Mouse (Mus musculus): ENCODE measurements around the gene Ppm1b. TPM values are rescaled to one million over a fixed set of nuclear protein-coding genes. Genes with fewer than 3 reads are reported as not detected.
A peak's percentile ranks its signal among the peaks of the same experiment; 100 is the strongest.

Ppm1b gene
- total RNA-seq, 1 experiment: 75.9 TPM

GRCm38 (mm10) chr17:84962046-84962445 lies 5.5 kb downstream of the Ppm1b start:
- DNase-seq (ENCODE audit: low read depth, low spot score): no peak
- no peak overlapping the region for H3K27ac ChIP-seq (ENCODE audit: insufficient read depth, low read depth, low read length, poor library complexity, severe bottlenecking)
- H3K36me3 ChIP-seq (ENCODE audit: control insufficient read depth, insufficient read depth, low read length, poor library complexity, severe bottlenecking): peaks cover 8% of the 10 kb centered on the region
- in situ Hi-C loops (cut with MboI; ENCODE audit: low sequenced_read_pairs in 2 of 2, unreplicated experiment in 2 of 2): no loop called here
- TF ChIP-seq CHD2 (IDR thresholded peaks at IDR 0.05; ENCODE audit: low read depth, low read length) (no peak), MAFK (IDR thresholded peaks at IDR 0.05; ENCODE audit: insufficient read depth, low read depth, low read length) (no peak), HCFC1 (IDR thresholded peaks at IDR 0.05; ENCODE audit: borderline replicate concordance, insufficient read depth, low read length) (no peak), ZC3H11A (IDR thresholded peaks at IDR 0.05; ENCODE audit: borderline replicate concordance, low read depth, low read length) (no peak), ZNF384 (IDR thresholded peaks at IDR 0.05; ENCODE audit: low read depth, low read length) (no peak)
- no peak overlapping the region for H3K4me3 ChIP-seq (ENCODE audit: insufficient read depth in 1 of 2, low read depth in 1 of 2, low read length in 2 of 2, poor library complexity in 1 of 2, severe bottlenecking in 1 of 2)
- no peak overlapping the region for H3K9ac ChIP-seq (ENCODE audit: insufficient read depth, low read depth, low read length, poor library complexity, severe bottlenecking)
- peaks cover 4% of the 10 kb centered on the region for H3K9me3 ChIP-seq (ENCODE audit: control insufficient read depth, insufficient read depth, low read depth, low read length)
- no peaks in the 10 kb centered on the region; a peak in 1 of 4 replicates for H3K4me1 ChIP-seq (ENCODE audit: control insufficient read depth in 2 of 2, insufficient read depth in 2 of 2, low read length in 2 of 2, poor library complexity in 1 of 2)

GRCm38 (mm10) chr17:84963651-84964050 lies 7.1 kb downstream of the Ppm1b start:
- TF ChIP-seq HCFC1 (IDR thresholded peaks at IDR 0.05; ENCODE audit: borderline replicate concordance, insufficient read depth, low read length) (no peak), CHD2 (IDR thresholded peaks at IDR 0.05; ENCODE audit: low read depth, low read length) (no peak), ZC3H11A (IDR thresholded peaks at IDR 0.05; ENCODE audit: borderline replicate concordance, low read depth, low read length) (no peak), MAFK (IDR thresholded peaks at IDR 0.05; ENCODE audit: insufficient read depth, low read depth, low read length) (no peak), ZNF384 (IDR thresholded peaks at IDR 0.05; ENCODE audit: low read depth, low read length) (0 out of 2 replicates have a peak, but pooled peaks have one; percentile 11)
- no peak for DNase-seq (ENCODE audit: low read depth, low spot score)
- no peak overlapping the region for H3K27ac ChIP-seq (ENCODE audit: insufficient read depth, low read depth, low read length, poor library complexity, severe bottlenecking)
- no peaks in the 10 kb centered on the region; a peak in 1 of 4 replicates for H3K4me1 ChIP-seq (ENCODE audit: control insufficient read depth in 2 of 2, insufficient read depth in 2 of 2, low read length in 2 of 2, poor library complexity in 1 of 2)
- peaks cover 4% of the 10 kb centered on the region for H3K9me3 ChIP-seq (ENCODE audit: control insufficient read depth, insufficient read depth, low read depth, low read length)
- in situ Hi-C loops (cut with MboI; ENCODE audit: low sequenced_read_pairs in 2 of 2, unreplicated experiment in 2 of 2): no loop called here
- peaks cover 12% of the 10 kb centered on the region for H3K36me3 ChIP-seq (ENCODE audit: control insufficient read depth, insufficient read depth, low read length, poor library complexity, severe bottlenecking)
- H3K4me3 ChIP-seq (ENCODE audit: insufficient read depth in 1 of 2, low read depth in 1 of 2, low read length in 2 of 2, poor library complexity in 1 of 2, severe bottlenecking in 1 of 2): no peak overlapping the region
- no peak overlapping the region for H3K9ac ChIP-seq (ENCODE audit: insufficient read depth, low read depth, low read length, poor library complexity, severe bottlenecking)

- in situ Hi-C loops (cut with MboI; ENCODE audit: low sequenced_read_pairs in 2 of 2, unreplicated experiment in 2 of 2): no loop called here
- no peaks in the 10 kb centered on the region for H3K4me1 ChIP-seq (ENCODE audit: control insufficient read depth in 2 of 2, insufficient read depth in 2 of 2, low read length in 2 of 2, poor library complexity in 1 of 2)
- peaks cover 20% of the 10 kb centered on the region for H3K36me3 ChIP-seq (ENCODE audit: control insufficient read depth, insufficient read depth, low read length, poor library complexity, severe bottlenecking)
- no peak overlapping the region for H3K9ac ChIP-seq (ENCODE audit: insufficient read depth, low read depth, low read length, poor library complexity, severe bottlenecking)
- H3K9me3 ChIP-seq (ENCODE audit: control insufficient read depth, insufficient read depth, low read depth, low read length): peaks cover 16% of the 10 kb centered on the region
- no peak for TF ChIP-seq ZNF384 (IDR thresholded peaks at IDR 0.05; ENCODE audit: low read depth, low read length)
- no peak for TF ChIP-seq CHD2 (IDR thresholded peaks at IDR 0.05; ENCODE audit: low read depth, low read length)
- TF ChIP-seq MAFK (IDR thresholded peaks at IDR 0.05; ENCODE audit: insufficient read depth, low read depth, low read length): no peak
- TF ChIP-seq ZC3H11A (IDR thresholded peaks at IDR 0.05; ENCODE audit: borderline replicate concordance, low read depth, low read length): no peak
- no peak for TF ChIP-seq HCFC1 (IDR thresholded peaks at IDR 0.05; ENCODE audit: borderline replicate concordance, insufficient read depth, low read length)
- no peak overlapping the region for H3K4me3 ChIP-seq (ENCODE audit: insufficient read depth in 1 of 2, low read depth in 1 of 2, low read length in 2 of 2, poor library complexity in 1 of 2, severe bottlenecking in 1 of 2)
- H3K27ac ChIP-seq (ENCODE audit: insufficient read depth, low read depth, low read length, poor library complexity, severe bottlenecking): no peak overlapping the region
- no peak for DNase-seq (ENCODE audit: low read depth, low spot score)
These were observed 9.7 kb downstream of the Ppm1b start for GRCm38 (mm10) chr17:84966231-84966630.

- Histone ChIP-seq H3K27ac (ENCODE audit: insufficient read depth, low read depth, low read length, poor library complexity, severe bottlenecking) (no peak overlapping the region), H3K4me1 (ENCODE audit: control insufficient read depth in 2 of 2, insufficient read depth in 2 of 2, low read length in 2 of 2, poor library complexity in 1 of 2) (no peaks in the 10 kb centered on the region), H3K4me3 (ENCODE audit: insufficient read depth in 1 of 2, low read depth in 1 of 2, low read length in 2 of 2, poor library complexity in 1 of 2, severe bottlenecking in 1 of 2) (no peak overlapping the region), H3K9ac (ENCODE audit: insufficient read depth, low read depth, low read length, poor library complexity, severe bottlenecking) (no peak overlapping the region), H3K36me3 (ENCODE audit: control insufficient read depth, insufficient read depth, low read length, poor library complexity, severe bottlenecking) (peaks cover 19% of the 10 kb centered on the region), H3K9me3 (ENCODE audit: control insufficient read depth, insufficient read depth, low read depth, low read length) (peaks cover 20% of the 10 kb centered on the region)
- DNase-seq (ENCODE audit: low read depth, low spot score): no peak
- in situ Hi-C loops (cut with MboI; ENCODE audit: low sequenced_read_pairs in 2 of 2, unreplicated experiment in 2 of 2): no loop called here
- TF ChIP-seq ZC3H11A (IDR thresholded peaks at IDR 0.05; ENCODE audit: borderline replicate concordance, low read depth, low read length) (no peak), MAFK (IDR thresholded peaks at IDR 0.05; ENCODE audit: insufficient read depth, low read depth, low read length) (no peak), ZNF384 (IDR thresholded peaks at IDR 0.05; ENCODE audit: low read depth, low read length) (no peak), HCFC1 (IDR thresholded peaks at IDR 0.05; ENCODE audit: borderline replicate concordance, insufficient read depth, low read length) (no peak), CHD2 (IDR thresholded peaks at IDR 0.05; ENCODE audit: low read depth, low read length) (no peak)
These were observed 10.5 kb downstream of the Ppm1b start for GRCm38 (mm10) chr17:84967045-84967444.

GRCm38 (mm10) chr17:84969916-84970315 lies 13.4 kb downstream of the Ppm1b start:
- no peak for DNase-seq (ENCODE audit: low read depth, low spot score)
- Histone ChIP-seq H3K27ac (ENCODE audit: insufficient read depth, low read depth, low read length, poor library complexity, severe bottlenecking) (no peak overlapping the region), H3K36me3 (ENCODE audit: control insufficient read depth, insufficient read depth, low read length, poor library complexity, severe bottlenecking) (peaks cover 18% of the 10 kb centered on the region), H3K9me3 (ENCODE audit: control insufficient read depth, insufficient read depth, low read depth, low read length) (peaks cover 35% of the 10 kb centered on the region), H3K4me1 (ENCODE audit: control insufficient read depth in 2 of 2, insufficient read depth in 2 of 2, low read length in 2 of 2, poor library complexity in 1 of 2) (no peaks in the 10 kb centered on the region), H3K9ac (ENCODE audit: insufficient read depth, low read depth, low read length, poor library complexity, severe bottlenecking) (no peak overlapping the region), H3K4me3 (ENCODE audit: insufficient read depth in 1 of 2, low read depth in 1 of 2, low read length in 2 of 2, poor library complexity in 1 of 2, severe bottlenecking in 1 of 2) (no peak overlapping the region)
- in situ Hi-C loops (cut with MboI; ENCODE audit: low sequenced_read_pairs in 2 of 2, unreplicated experiment in 2 of 2): no loop called here
- TF ChIP-seq ZNF384 (IDR thresholded peaks at IDR 0.05; ENCODE audit: low read depth, low read length) (no peak), HCFC1 (IDR thresholded peaks at IDR 0.05; ENCODE audit: borderline replicate concordance, insufficient read depth, low read length) (no peak), ZC3H11A (IDR thresholded peaks at IDR 0.05; ENCODE audit: borderline replicate concordance, low read depth, low read length) (no peak), CHD2 (IDR thresholded peaks at IDR 0.05; ENCODE audit: low read depth, low read length) (no peak), MAFK (IDR thresholded peaks at IDR 0.05; ENCODE audit: insufficient read depth, low read depth, low read length) (no peak)
